Mouse (Mus musculus): ENCODE measurements around the gene Ctbp2. TPM values are rescaled to one million over a fixed set of nuclear protein-coding genes. Genes with fewer than 3 reads are reported as not detected.

Gene Ctbp2
- polyA plus RNA-seq, 1 experiment from 2014 or later: 82.8 TPM

- ATAC-seq: no peak
- no peak for TF ChIP-seq CTCF (IDR thresholded peaks at IDR 0.05)
- no peaks in the 10 kb centered on the region for H3K27me3 ChIP-seq
- in situ Hi-C loops (cut with MboI; ENCODE audit: low pct_unique_long_range_greater_than_20kb): no loop called here
- POLR2A ChIA-PET: no interaction called here
- no peak for DNase-seq (ENCODE audit: low read depth, low spot score)
- CTCF ChIA-PET: interaction anchor here (1.0 kb wide), 1 partner anchor 21 kb away, joined by 3 read pairs; no protein-coding TSS in a partner anchor
These were observed 76.9 kb downstream of the Ctbp2 start for GRCm38 (mm10) chr7:133047287-133047686.

- POLR2A ChIA-PET: no interaction called here
- in situ Hi-C loops (cut with MboI; ENCODE audit: low pct_unique_long_range_greater_than_20kb): no loop called here
- TF ChIP-seq CTCF (IDR thresholded peaks at IDR 0.05): no peak
These were observed 79.4 kb downstream of the Ctbp2 start for GRCm38 (mm10) chr7:133044721-133045120.

DNA sequence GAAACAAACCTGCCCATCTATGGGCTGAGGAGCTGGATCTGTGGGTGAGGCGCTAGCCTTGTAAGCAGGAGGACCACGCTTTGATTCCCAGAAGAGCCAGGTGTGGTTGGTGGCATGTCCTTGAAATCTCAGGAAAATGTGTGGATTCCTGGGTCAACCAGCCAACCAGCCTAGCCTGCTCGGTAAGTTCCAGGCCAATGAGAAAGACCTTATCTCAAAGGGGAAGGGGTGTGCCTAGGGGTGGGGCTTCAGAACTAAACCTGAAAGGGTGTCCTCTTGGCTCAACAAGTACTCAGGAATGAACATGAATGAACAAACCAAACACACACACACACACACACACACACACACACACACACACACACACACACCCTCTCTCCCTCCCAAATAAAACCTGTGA is 82.4 kb downstream of the Ctbp2 start:
- no peak for ATAC-seq
- CTCF ChIA-PET: no interaction called here
- in situ Hi-C loops (cut with MboI; ENCODE audit: low pct_unique_long_range_greater_than_20kb): no loop called here

More at GRCm38 (mm10) chr7:133044721-133045120, 79.4 kb downstream of the Ctbp2 start:
- H3K27me3 ChIP-seq: no peaks in the 10 kb centered on the region
- peak; percentile 53 for ATAC-seq
- CTCF ChIA-PET: interaction anchor here (0.7 to 2.4 kb wide), 3 partner anchors 8 to 63 kb away, joined by 3 to 6 read pairs (median 3); no protein-coding TSS in a partner anchor
- no peak for DNase-seq (ENCODE audit: low read depth, low spot score)

GRCm38 (mm10) chr7:133040688-133041345 is 83.3 kb downstream of the Ctbp2 start:
- H3K27me3 ChIP-seq: no peaks in the 10 kb centered on the region
- in situ Hi-C loops (cut with MboI; ENCODE audit: low pct_unique_long_range_greater_than_20kb): no loop called here
- TF ChIP-seq CTCF (IDR thresholded peaks at IDR 0.05): peak; percentile 42
- DNase-seq (ENCODE audit: low read depth, low spot score): peak; percentile 63
- peak; percentile 76 for ATAC-seq
- CTCF ChIA-PET: interaction anchor here (1.4 kb wide), 1 partner anchor 58 kb away, joined by 3 read pairs; no protein-coding TSS in a partner anchor
- POLR2A ChIA-PET: interaction anchor here (0.5 to 1.0 kb wide), 2 partner anchors 30 to 104 kb away, joined by 3 read pairs; no protein-coding TSS in a partner anchor

More for the DNA sequence above, 82.4 kb downstream of the Ctbp2 start:
- no peak for TF ChIP-seq CTCF (IDR thresholded peaks at IDR 0.05)
- POLR2A ChIA-PET: interaction anchor here (0.6 kb wide), 1 partner anchor 31 kb away, joined by 3 read pairs; no protein-coding TSS in a partner anchor
- no peaks in the 10 kb centered on the region for H3K27me3 ChIP-seq
- no peak for DNase-seq (ENCODE audit: low read depth, low spot score)

GRCm38 (mm10) chr7:133039556-133040255 is 84.4 kb downstream of the Ctbp2 start:
- no peak for DNase-seq (ENCODE audit: low read depth, low spot score)
- no peak for ATAC-seq
- ChIA-PET POLR2A (interaction anchor here (1.0 kb wide), 1 partner anchor 31 kb away, joined by 3 read pairs; no protein-coding TSS in a partner anchor), CTCF (interaction anchor here (1.4 kb wide), 1 partner anchor 59 kb away, joined by 3 read pairs; no protein-coding TSS in a partner anchor)
- no peak for TF ChIP-seq CTCF (IDR thresholded peaks at IDR 0.05)
- in situ Hi-C loops (cut with MboI; ENCODE audit: low pct_unique_long_range_greater_than_20kb): loop anchor here (5.0 to 10.0 kb wide), 3 partner anchors 73 to 598 kb away; partner anchors contain the start of gene Edrf1
- H3K27me3 ChIP-seq: no peaks in the 10 kb centered on the region

- H3K27me3 ChIP-seq: no peaks in the 10 kb centered on the region
- no peak for TF ChIP-seq CTCF (IDR thresholded peaks at IDR 0.05)
- no peak for DNase-seq (ENCODE audit: low read depth, low spot score)
- in situ Hi-C loops (cut with MboI; ENCODE audit: low pct_unique_long_range_greater_than_20kb): loop anchor here (5.0 to 10.0 kb wide), 3 partner anchors 75 to 600 kb away; partner anchors contain the start of gene Edrf1
- ATAC-seq: no peak
- ChIA-PET POLR2A (no interaction called here), CTCF (interaction anchor here (0.6 to 1.4 kb wide), 2 partner anchors 13 to 102 kb away, joined by 3 read pairs; no protein-coding TSS in a partner anchor)
These were observed 86.5 kb downstream of the Ctbp2 start for GRCm38 (mm10) chr7:133037618-133038017.

- ChIA-PET CTCF (interaction anchor here (0.6 to 1.4 kb wide), 2 partner anchors 12 to 101 kb away, joined by 3 read pairs; no protein-coding TSS in a partner anchor), POLR2A (no interaction called here)
- H3K27me3 ChIP-seq: no peaks in the 10 kb centered on the region
- ATAC-seq: no peak
- no peak for DNase-seq (ENCODE audit: low read depth, low spot score)
- in situ Hi-C loops (cut with MboI; ENCODE audit: low pct_unique_long_range_greater_than_20kb): loop anchor here (5.0 to 10.0 kb wide), 3 partner anchors 75 to 600 kb away; partner anchors contain the start of gene Edrf1
- TF ChIP-seq CTCF (IDR thresholded peaks at IDR 0.05): no peak
These were observed 86.9 kb downstream of the Ctbp2 start for GRCm38 (mm10) chr7:133037217-133037616.

DNA sequence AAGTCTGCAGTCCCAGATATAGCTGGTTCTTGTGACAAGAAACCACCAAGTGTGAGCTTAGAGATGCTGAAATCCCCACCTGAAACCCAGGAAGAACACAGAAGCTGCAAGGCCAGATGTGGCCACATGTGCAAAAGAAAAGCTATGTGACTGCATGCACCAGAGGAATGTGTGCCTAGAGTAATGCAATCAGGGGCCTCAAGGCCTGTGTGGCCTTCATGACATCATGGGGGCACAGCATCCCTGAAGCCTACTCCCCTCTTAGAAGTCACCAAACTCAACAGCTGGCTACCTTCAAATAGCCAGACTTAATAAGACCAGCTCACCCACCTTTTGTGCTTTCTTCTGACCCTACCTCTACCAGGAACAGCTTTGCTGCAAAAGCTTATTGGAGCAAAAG is 88.3 kb downstream of the Ctbp2 start:
- TF ChIP-seq CTCF (IDR thresholded peaks at IDR 0.05): no peak
- DNase-seq (ENCODE audit: low read depth, low spot score): no peak
- in situ Hi-C loops (cut with MboI; ENCODE audit: low pct_unique_long_range_greater_than_20kb): loop anchor here (5.0 to 10.0 kb wide), 3 partner anchors 76 to 601 kb away; partner anchors contain the start of gene Edrf1
- ATAC-seq: no peak
- H3K27me3 ChIP-seq: no peaks in the 10 kb centered on the region
- CTCF ChIA-PET: interaction anchor here (1.5 to 2.8 kb wide), 3 partner anchors 10 to 84 kb away, joined by 5 to 8 read pairs (median 5); no protein-coding TSS in a partner anchor
- POLR2A ChIA-PET: interaction anchor here (0.9 kb wide), 1 partner anchor 16 kb away, joined by 3 read pairs; no protein-coding TSS in a partner anchor

DNA sequence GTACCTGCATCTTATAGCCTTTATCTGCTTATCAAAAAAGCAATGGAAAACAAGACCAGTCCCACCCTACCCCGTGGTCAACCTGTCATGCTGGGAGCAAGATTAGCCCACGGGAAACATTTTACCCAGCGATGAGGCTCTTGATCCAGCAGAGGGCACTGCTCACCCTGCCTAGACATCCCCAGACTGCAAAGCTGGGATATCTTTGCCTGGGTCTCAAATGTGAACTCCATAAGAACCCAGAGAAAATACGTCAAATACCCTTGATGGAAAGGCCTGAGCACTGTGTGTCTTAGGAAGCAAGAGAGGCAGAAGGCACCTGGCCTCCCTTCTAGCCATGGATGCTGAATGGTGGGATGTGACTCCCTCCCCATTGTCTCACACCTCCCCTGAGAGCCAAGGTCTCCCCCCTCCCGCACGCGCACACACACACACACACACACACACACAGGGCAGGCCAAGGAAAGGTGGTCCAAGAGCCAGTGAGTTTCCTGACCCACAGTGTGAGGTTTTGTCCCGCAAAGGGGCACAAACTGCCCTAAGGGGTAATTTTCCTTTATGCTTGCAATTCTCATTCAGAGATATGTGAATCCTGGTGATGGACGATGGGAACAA is 91.5 kb downstream of the Ctbp2 start:
- CTCF ChIA-PET: interaction anchor here (1.0 to 1.5 kb wide), 4 partner anchors 17 to 604 kb away, joined by 3 to 5 read pairs (median 3); no protein-coding TSS in a partner anchor
- ATAC-seq: no peak
- no peaks in the 10 kb centered on the region for H3K27me3 ChIP-seq
- peak; percentile 92 for TF ChIP-seq CTCF (IDR thresholded peaks at IDR 0.05)
- in situ Hi-C loops (cut with MboI; ENCODE audit: low pct_unique_long_range_greater_than_20kb): loop anchor here (10.0 kb wide), 1 partner anchor 542 kb away; no protein-coding TSS in a partner anchor
- DNase-seq (ENCODE audit: low read depth, low spot score): peak; percentile 35
- POLR2A ChIA-PET: no interaction called here

Data from Patski (cell line).